Mouse (Mus musculus) adrenal gland, postnatal 4 days (tissue): Measurements from ENCODE around the gene Kmt5b. TPM values are rescaled to one million over a fixed set of nuclear protein-coding genes. Genes with fewer than 3 reads are reported as not detected.

ENCODE experiments used
- DNase-seq, 2 experiments: peaks; one replicate each; pipeline ENCODE4 v3.0.0; 2021 to 2022; ENCODE audit warnings: low spot score in 2 of 2, mixed read lengths in 2 of 2
- long read RNA-seq, 2 experiments: library from polyadenylated mRNA; stranded (forward); transcript quantifications; one replicate each; pipeline ENCODE4 v2.0.0; 2021
- total RNA-seq, 2 experiments: library from RNA; stranded (reverse); gene quantifications; 2 replicates each; pipeline ENCODE4 v1.2.3; 2021

The Kmt5b gene
- total RNA-seq: 10 to 100 TPM; 69.7 to 70.8 TPM
- long read RNA-seq, experiment 1, partial matches to known transcripts: 2 of 8 reads
- long read RNA-seq, experiment 1, other reads (novel, unspliced or antisense): 6 of 8 reads
- long read RNA-seq, experiment 2, partial matches to known transcripts: 10 of 15 reads
- long read RNA-seq, experiment 2, other reads (novel, unspliced or antisense): 5 of 15 reads

GRCm38 (mm10) chr19:3767276-3767780, at the start of gene Kmt5b:
Kmt5b (plus strand) TSS chr19:3767421.
- no peak for DNase-seq

GRCm38 (mm10) chr19:3718481-3719361, 48.5 kb upstream of the Kmt5b start:
- peak; percentile 40 to 55 for DNase-seq

- DNase-seq: peak in 1 of 2 experiments; percentile 28
These were observed 47.8 kb upstream of the Kmt5b start for GRCm38 (mm10) chr19:3719362-3719891.

- DNase-seq: no peak
These were observed 44.1 kb upstream of the Kmt5b start for GRCm38 (mm10) chr19:3723170-3723569.

GRCm38 (mm10) chr19:3723904-3724303, 43.3 kb upstream of the Kmt5b start:
- DNase-seq: no peak

- DNase-seq: peak; percentile 24 to 36
These were observed 42.4 kb upstream of the Kmt5b start for GRCm38 (mm10) chr19:3724779-3725178.

GRCm38 (mm10) chr19:3728901-3729300, 38.3 kb upstream of the Kmt5b start:
- DNase-seq: no peak

- no peak for DNase-seq
These were observed 36.2 kb upstream of the Kmt5b start for GRCm38 (mm10) chr19:3730781-3731646.

GRCm38 (mm10) chr19:3736001-3736400, 31.2 kb upstream of the Kmt5b start:
- DNase-seq: no peak

- no peak for DNase-seq
These were observed 27.6 kb upstream of the Kmt5b start for GRCm38 (mm10) chr19:3739650-3740049.

- no peak for DNase-seq
These were observed 24.5 kb upstream of the Kmt5b start for GRCm38 (mm10) chr19:3742716-3743115.

- no peak for DNase-seq
These were observed 23.9 kb upstream of the Kmt5b start for GRCm38 (mm10) chr19:3743362-3743761.

GRCm38 (mm10) chr19:3743851-3744512, 23.2 kb upstream of the Kmt5b start:
- DNase-seq: peak; percentile 13 to 46

- DNase-seq: no peak
These were observed 14.5 kb upstream of the Kmt5b start for GRCm38 (mm10) chr19:3752621-3753239.

GRCm38 (mm10) chr19:3753240-3753633, 14.0 kb upstream of the Kmt5b start:
- no peak for DNase-seq

- no peak for DNase-seq
These were observed 13.5 kb upstream of the Kmt5b start for GRCm38 (mm10) chr19:3753738-3754137.

- no peak for DNase-seq
These were observed 9.4 kb upstream of the Kmt5b start for GRCm38 (mm10) chr19:3757861-3758260.

GRCm38 (mm10) chr19:3765221-3765820, 1.9 kb upstream of the Kmt5b start:
- DNase-seq: no peak

- no peak for DNase-seq
These were observed 843 bp upstream of the Kmt5b start for GRCm38 (mm10) chr19:3766378-3766777.
